Mouse (Mus musculus): ENCODE measurements at regions not wholly inside any gene's neighbourhood (a gene's known extent, or its start where the extent isn't known, plus 50 kb on each side); places are given as distances from the start of the nearest gene placed in this dataset.
A peak's percentile ranks its signal among the peaks of the same experiment; 100 is the strongest.

GRCm38 (mm10) chr1:91735436-91735835, 65.8 kb upstream of the Twist2 start:
- DNase-seq (ENCODE audit: low spot score in 2 of 2), result no peak

DNA sequence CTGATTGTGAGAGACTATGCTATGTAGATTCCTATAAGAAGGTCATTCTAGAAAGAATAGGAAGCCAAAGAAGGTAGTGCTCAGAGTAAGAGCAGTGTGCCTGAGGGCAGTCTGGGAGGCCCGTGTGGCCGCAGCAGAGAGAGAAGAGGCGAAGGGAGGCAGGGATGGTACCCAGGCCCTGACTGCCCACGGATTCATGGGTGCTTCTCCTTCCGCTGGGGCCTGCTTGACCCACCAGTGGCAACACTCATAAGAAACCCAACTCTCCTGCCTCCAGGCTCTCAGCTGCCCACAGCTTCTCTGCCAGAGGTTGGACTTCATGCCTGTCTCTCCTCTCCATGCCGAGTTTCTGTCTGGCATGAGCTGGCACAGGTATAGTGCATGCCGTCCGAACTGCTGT, 60.6 kb upstream of the Twist2 start:
- DNase-seq (ENCODE audit: low spot score in 2 of 2), result no peak

- DNase-seq (ENCODE audit: low spot score in 2 of 2), result peak in 1 of 2 experiments; percentile 14
Observed at GRCm38 (mm10) chr1:91742031-91742430, 59.2 kb upstream of the Twist2 start.

DNA sequence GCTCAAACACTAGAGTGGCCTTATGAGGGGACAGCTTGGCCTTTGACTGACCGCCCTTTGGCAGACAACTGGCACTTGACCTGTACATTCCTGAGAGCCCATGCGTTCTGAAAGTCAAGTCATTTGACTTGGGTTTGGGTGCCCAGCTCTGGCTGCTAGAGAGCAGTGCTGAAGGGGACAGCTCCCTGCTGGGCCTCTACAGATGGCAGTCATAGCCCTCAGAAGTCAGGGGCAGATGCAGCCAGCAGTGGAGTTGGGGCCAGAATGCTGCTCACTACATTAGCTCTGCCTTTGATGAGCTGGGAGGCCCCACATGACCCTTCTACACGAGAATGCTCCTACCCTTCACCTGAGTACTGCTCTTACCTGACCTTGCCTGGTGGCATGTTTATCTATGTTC, 58.3 kb upstream of the Twist2 start:
- no peak for DNase-seq (ENCODE audit: low spot score in 2 of 2)

DNA sequence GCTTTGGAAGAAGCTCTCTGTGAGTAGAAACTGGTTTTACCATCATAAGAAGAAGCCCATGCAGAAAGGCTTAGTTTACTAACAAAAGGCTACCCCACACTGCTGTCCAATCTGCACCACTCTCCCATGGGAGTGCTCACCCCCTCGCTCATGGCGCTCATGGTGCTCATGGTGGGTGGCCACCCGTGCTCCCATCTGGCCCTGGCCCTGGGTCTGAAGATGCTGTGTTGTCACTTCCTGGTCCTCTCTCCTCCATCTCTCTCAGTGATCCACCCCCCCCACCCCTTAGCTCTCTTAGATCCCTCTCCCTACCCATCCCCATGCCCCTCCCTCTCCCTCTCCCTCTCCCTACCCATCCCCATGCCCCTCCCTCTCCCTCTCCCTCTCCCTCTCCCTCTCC, 57.2 kb upstream of the Twist2 start:
- DNase-seq (ENCODE audit: low spot score in 2 of 2), result no peak

GRCm38 (mm10) chr1:91744701-91745100, 56.6 kb upstream of the Twist2 start:
- no peak for DNase-seq (ENCODE audit: low spot score in 2 of 2)

DNA sequence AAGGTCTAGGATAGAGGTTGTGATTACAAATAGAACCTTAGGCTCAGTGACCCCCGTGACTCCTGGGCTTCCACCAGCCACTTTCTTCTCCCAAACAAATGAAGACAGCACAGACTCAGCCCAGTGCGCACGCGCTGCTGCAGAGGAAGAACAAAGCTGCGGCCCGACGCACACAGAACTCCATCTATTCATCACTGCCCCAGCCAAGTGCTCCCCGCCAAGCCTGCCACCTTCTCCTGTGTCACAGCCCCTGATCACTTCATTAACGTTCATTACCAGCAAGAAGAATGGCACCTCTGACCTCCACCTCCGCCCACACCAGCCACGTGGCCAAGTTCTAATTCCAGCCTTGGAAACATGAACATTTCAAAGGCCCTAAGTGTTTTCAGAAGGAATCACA, 53.7 kb upstream of the Twist2 start:
- no peak for DNase-seq (ENCODE audit: low spot score in 2 of 2)

All from right cerebral cortex, postnatal 36 days (tissue).